Mouse (Mus musculus): ENCODE measurements at regions not wholly inside any gene's neighbourhood (a gene's known extent, or its start where the extent isn't known, plus 50 kb on each side); places are given as distances from the start of the nearest gene placed in this dataset.

- DNase-seq: no peak
These were observed 70.5 kb upstream of the Yae1d1 start for GRCm38 (mm10) chr13:18063677-18064076.

DNA sequence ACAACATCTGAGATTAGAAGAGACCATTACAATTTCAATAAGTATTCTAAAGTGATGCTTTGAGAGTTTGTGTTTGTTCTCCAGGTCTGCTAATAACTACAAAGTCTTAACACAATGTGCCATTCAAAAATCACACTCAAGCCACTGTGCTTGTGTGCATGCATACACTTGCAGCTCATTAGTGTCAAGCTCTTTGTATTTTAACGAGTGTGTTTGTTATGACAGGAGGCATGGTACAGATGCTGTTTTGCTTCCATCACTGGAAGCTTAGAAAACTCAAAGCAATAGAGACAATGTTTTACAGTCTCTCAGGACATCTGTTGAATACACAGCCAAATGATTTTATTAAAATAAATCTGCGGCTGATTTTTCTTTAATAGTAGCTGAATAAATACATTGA lies 67.1 kb upstream of the Yae1d1 start:
- DNase-seq: no peak

DNA sequence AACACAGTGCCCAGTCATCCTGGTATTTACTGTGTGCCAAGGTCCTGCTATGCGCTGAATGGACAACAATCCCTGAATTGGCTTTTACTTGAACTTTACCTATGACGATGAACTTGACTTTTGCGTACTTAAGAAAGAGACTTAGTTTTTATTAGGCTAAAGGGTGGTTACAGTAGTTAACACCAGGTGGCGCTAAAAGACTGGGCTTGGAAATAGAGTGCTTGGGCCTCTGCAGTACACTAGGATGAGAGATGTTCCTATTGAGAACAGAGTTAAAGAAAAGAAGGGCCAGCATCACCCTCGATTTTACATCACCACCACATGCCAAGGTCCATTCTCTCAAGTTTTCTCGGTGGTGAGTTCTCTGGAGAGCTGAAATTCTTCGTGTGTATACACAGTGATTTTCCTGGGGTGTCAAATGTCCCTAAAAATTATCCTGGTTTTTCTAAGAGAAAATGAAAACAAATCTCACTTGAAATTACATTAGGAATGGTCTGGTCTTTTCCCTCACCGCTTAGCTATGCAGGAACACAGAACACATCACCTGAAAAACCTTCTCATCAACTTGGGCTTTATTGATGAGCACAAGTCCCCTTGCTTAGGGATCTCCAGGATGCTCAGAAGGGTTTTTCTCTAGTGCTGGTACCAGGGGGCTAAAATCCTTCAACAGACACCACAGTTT lies 64.2 kb upstream of the Yae1d1 start:
- peak; percentile 57 to 59 for DNase-seq

DNA sequence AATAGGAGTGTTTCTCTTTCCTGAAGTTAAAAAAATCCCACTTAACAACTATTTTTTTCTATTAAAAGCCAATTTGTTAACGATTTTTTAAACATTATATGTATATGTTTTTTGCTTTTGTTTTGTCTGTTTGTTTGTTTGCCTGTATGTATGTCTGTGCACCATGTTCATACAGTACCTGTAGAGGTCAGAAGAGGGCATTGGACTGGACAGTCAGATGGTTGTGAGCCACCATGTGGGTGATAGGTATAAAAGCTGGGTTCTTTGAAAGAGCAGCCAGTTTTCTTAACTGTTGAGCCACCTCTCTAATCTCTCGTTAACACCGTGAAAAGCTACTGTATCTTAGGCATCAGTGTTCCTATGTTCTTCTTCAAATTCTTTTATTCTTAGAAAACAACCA lies 63.7 kb upstream of the Yae1d1 start:
- no peak for DNase-seq

- DNase-seq: no peak
These were observed 50.0 kb upstream of the Yae1d1 start for GRCm38 (mm10) chr13:18043154-18043553.

All from cerebellum, adult 18-20 months (tissue).